Mouse (Mus musculus): ENCODE data around the gene Mrs2. TPM values are rescaled to one million over a fixed set of nuclear protein-coding genes. Genes with fewer than 3 reads are reported as not detected.

Mrs2 gene
- polyA plus RNA-seq, 1 experiment from 2014 or later, result 14.9 TPM

GRCm38 (mm10) chr13:24965130-24965845, 54.9 kb downstream of the Mrs2 start:
- H3K27ac ChIP-seq (ENCODE audit: low read length), result peak overlapping the region; percentile 53; the same call in 1 of the 2 replicates
- no peaks in the 10 kb centered on the region for H3K36me3 ChIP-seq (ENCODE audit: control insufficient read depth, insufficient read depth, low read length)
- H3K4me2 ChIP-seq (ENCODE audit: low read length), result peak overlapping the region; percentile 52
- ATAC-seq, result peak; percentile 66
- H3K4me3 ChIP-seq (ENCODE audit: low read depth, low read length), result peak overlapping the region; percentile 33
- H3K9me3 ChIP-seq (replicated peaks; ENCODE audit: control insufficient read depth, low read length, poor library complexity, severe bottlenecking), result no peaks in the 10 kb centered on the region
- H3K27me3 ChIP-seq (ENCODE audit: control insufficient read depth, insufficient read depth, low read depth, low read length), result no peaks in the 10 kb centered on the region
- WGBS, result 21% methylated on average over 15 of the region's 15 CpGs
- peaks cover 4% of the 10 kb centered on the region; the same call in 1 of the 2 replicates for H3K4me1 ChIP-seq (ENCODE audit: control insufficient read depth, insufficient read depth, low read length)
- peak overlapping the region; percentile 35 for H3K9ac ChIP-seq (ENCODE audit: low read depth, low read length)

DNA sequence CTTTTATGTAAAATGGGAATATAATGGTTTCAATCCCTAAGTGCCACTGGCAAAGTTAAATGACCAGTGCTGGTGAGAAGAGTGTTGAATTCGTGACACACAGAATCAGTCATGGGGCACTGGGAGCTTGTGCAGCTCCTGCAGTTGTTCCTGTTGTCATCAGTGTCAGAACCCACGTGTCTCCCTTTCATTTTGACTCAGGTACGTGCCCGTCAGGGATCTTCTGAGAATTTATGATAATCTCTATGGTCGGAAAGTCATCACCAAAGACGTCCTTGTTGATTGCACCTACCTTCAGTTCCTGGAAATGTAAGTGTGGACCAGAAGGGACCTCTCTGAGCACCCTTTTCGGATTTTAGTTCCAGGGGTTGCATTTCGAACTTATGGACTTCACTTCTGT, 58.1 kb downstream of the Mrs2 start:
- Histone ChIP-seq H3K4me2 (ENCODE audit: low read length) (no peak overlapping the region), H3K27ac (ENCODE audit: low read length) (no peak overlapping the region), H3K4me3 (ENCODE audit: low read depth, low read length) (no peak overlapping the region), H3K27me3 (ENCODE audit: control insufficient read depth, insufficient read depth, low read depth, low read length) (no peaks in the 10 kb centered on the region), H3K36me3 (ENCODE audit: control insufficient read depth, insufficient read depth, low read length) (no peaks in the 10 kb centered on the region), H3K9ac (ENCODE audit: low read depth, low read length) (no peak overlapping the region), H3K4me1 (ENCODE audit: control insufficient read depth, insufficient read depth, low read length) (peaks cover 4% of the 10 kb centered on the region; the same call in 1 of the 2 replicates), H3K9me3 (replicated peaks; ENCODE audit: control insufficient read depth, low read length, poor library complexity, severe bottlenecking) (no peaks in the 10 kb centered on the region)
- 86% methylated on average over 8 of the region's 8 CpGs for WGBS
- no peak for ATAC-seq

GRCm38 (mm10) chr13:24960084-24960483, 60.1 kb downstream of the Mrs2 start:
- Histone ChIP-seq H3K9me3 (replicated peaks; ENCODE audit: control insufficient read depth, low read length, poor library complexity, severe bottlenecking) (no peaks in the 10 kb centered on the region), H3K4me2 (ENCODE audit: low read length) (no peak overlapping the region), H3K36me3 (ENCODE audit: control insufficient read depth, insufficient read depth, low read length) (no peaks in the 10 kb centered on the region), H3K9ac (ENCODE audit: low read depth, low read length) (no peak overlapping the region), H3K4me3 (ENCODE audit: low read depth, low read length) (no peak overlapping the region), H3K27me3 (ENCODE audit: control insufficient read depth, insufficient read depth, low read depth, low read length) (no peaks in the 10 kb centered on the region), H3K27ac (ENCODE audit: low read length) (no peak overlapping the region), H3K4me1 (ENCODE audit: control insufficient read depth, insufficient read depth, low read length) (no peaks in the 10 kb centered on the region)
- WGBS, result 86% methylated on average over 3 of the region's 3 CpGs
- ATAC-seq, result no peak

DNA sequence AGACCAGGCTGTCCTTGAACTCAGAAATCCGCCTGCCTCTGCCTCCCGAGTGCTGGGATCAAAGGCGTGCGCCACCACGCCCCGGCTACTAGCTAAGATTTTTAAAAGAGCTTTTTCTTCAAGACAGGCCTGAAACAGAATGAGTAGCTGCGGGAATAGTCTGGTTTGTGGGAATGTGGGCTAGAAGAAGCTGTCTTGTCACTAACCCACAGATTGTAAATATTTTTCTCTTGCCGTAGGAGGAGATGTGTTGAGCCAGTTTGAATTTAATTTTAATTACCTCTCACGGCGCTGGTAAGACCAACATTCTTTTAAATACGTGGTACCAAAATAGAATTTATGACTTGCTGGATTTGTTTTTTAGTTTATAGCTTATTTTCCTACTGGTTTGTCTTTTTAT, 61.5 kb downstream of the Mrs2 start:
- WGBS, result 92% methylated on average over 11 of the region's 11 CpGs
- Histone ChIP-seq H3K4me1 (ENCODE audit: control insufficient read depth, insufficient read depth, low read length) (no peaks in the 10 kb centered on the region), H3K4me3 (ENCODE audit: low read depth, low read length) (no peak overlapping the region), H3K27ac (ENCODE audit: low read length) (no peak overlapping the region), H3K9me3 (replicated peaks; ENCODE audit: control insufficient read depth, low read length, poor library complexity, severe bottlenecking) (no peaks in the 10 kb centered on the region), H3K4me2 (ENCODE audit: low read length) (no peak overlapping the region), H3K36me3 (ENCODE audit: control insufficient read depth, insufficient read depth, low read length) (no peaks in the 10 kb centered on the region), H3K9ac (ENCODE audit: low read depth, low read length) (no peak overlapping the region), H3K27me3 (ENCODE audit: control insufficient read depth, insufficient read depth, low read depth, low read length) (no peaks in the 10 kb centered on the region)
- ATAC-seq, result no peak

DNA sequence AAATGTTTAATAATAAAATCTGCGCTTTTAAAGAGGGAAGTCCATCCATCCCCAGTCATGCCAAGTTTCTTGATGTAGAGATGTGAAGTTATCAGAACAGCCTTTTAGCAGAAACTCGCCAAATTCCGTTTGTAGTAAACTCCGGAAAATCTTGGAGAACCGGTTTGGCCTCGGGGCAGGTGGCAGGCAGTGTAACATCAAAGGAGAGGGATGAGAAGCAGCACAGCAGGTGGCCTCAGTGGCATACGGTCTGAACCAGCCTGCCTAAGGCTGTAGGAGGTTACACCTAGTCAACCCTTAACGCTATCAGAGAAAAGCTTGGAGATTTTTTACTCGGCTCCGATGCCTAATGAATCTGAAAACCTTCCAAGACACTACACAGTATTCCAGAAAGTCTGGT, 64.7 kb downstream of the Mrs2 start:
- Histone ChIP-seq H3K36me3 (ENCODE audit: control insufficient read depth, insufficient read depth, low read length) (no peaks in the 10 kb centered on the region), H3K9ac (ENCODE audit: low read depth, low read length) (no peak overlapping the region), H3K4me1 (ENCODE audit: control insufficient read depth, insufficient read depth, low read length) (no peaks in the 10 kb centered on the region), H3K9me3 (replicated peaks; ENCODE audit: control insufficient read depth, low read length, poor library complexity, severe bottlenecking) (no peaks in the 10 kb centered on the region), H3K27ac (ENCODE audit: low read length) (no peak overlapping the region), H3K4me2 (ENCODE audit: low read length) (no peak overlapping the region), H3K27me3 (ENCODE audit: control insufficient read depth, insufficient read depth, low read depth, low read length) (no peaks in the 10 kb centered on the region), H3K4me3 (ENCODE audit: low read depth, low read length) (no peak overlapping the region)
- no peak for ATAC-seq
- WGBS, result 22% methylated on average over 10 of the region's 10 CpGs

GRCm38 (mm10) chr13:24955091-24955490, 65.1 kb downstream of the Mrs2 start:
- no peak overlapping the region for H3K9ac ChIP-seq (ENCODE audit: low read depth, low read length)
- WGBS, result 64% methylated on average over 11 of the region's 11 CpGs
- H3K4me2 ChIP-seq (ENCODE audit: low read length), result no peak overlapping the region
- no peaks in the 10 kb centered on the region for H3K27me3 ChIP-seq (ENCODE audit: control insufficient read depth, insufficient read depth, low read depth, low read length)
- H3K4me3 ChIP-seq (ENCODE audit: low read depth, low read length), result no peak overlapping the region
- no peaks in the 10 kb centered on the region for H3K9me3 ChIP-seq (replicated peaks; ENCODE audit: control insufficient read depth, low read length, poor library complexity, severe bottlenecking)
- no peak overlapping the region for H3K27ac ChIP-seq (ENCODE audit: low read length)
- no peaks in the 10 kb centered on the region for H3K36me3 ChIP-seq (ENCODE audit: control insufficient read depth, insufficient read depth, low read length)
- ATAC-seq, result no peak
- no peaks in the 10 kb centered on the region for H3K4me1 ChIP-seq (ENCODE audit: control insufficient read depth, insufficient read depth, low read length)

DNA sequence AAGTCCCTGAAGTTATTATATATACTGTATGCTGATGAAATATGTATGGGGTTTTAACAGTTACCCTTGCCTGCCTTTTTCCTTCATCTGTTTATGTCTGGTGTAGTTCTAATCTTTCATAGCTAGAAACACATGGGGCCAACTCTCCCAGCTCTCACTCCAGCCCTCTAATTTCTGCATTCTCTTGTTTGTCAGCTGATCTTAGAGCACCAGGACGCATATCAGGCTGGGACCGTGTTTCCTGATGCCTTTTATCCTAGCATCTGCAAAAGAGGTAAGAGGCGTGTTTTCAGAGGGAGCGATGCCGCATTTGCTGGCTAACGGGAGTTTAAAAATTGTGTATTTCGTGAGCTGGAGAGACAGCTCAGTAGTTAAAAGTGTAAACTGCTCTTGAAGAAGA, 67.5 kb downstream of the Mrs2 start:
- H3K36me3 ChIP-seq (ENCODE audit: control insufficient read depth, insufficient read depth, low read length), result no peaks in the 10 kb centered on the region
- H3K9ac ChIP-seq (ENCODE audit: low read depth, low read length), result no peak overlapping the region
- WGBS, result 81% methylated on average over 7 of the region's 7 CpGs
- no peak for ATAC-seq
- H3K27ac ChIP-seq (ENCODE audit: low read length), result no peak overlapping the region
- no peak overlapping the region for H3K4me3 ChIP-seq (ENCODE audit: low read depth, low read length)
- H3K27me3 ChIP-seq (ENCODE audit: control insufficient read depth, insufficient read depth, low read depth, low read length), result no peaks in the 10 kb centered on the region
- H3K4me2 ChIP-seq (ENCODE audit: low read length), result no peak overlapping the region
- no peaks in the 10 kb centered on the region for H3K4me1 ChIP-seq (ENCODE audit: control insufficient read depth, insufficient read depth, low read length)
- no peaks in the 10 kb centered on the region for H3K9me3 ChIP-seq (replicated peaks; ENCODE audit: control insufficient read depth, low read length, poor library complexity, severe bottlenecking)

DNA sequence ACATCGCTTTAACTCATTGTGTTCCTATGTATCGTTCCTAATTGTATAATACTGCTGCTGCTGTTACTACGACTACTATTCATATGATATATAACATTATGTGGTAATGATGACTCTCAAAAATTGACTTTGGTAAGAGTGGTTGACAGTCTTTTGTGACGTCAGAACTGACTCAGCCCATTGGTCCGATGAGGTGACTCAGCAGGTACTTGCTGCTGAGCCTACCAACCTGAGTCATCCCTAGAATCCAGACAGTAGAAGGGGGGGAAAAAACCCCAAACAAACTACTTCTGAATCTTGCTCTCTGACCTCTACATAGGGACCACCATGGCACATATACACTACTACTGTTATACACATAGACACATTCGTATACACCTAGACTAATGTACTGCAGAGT, 71.3 kb downstream of the Mrs2 start:
- no peak for ATAC-seq
- no peaks in the 10 kb centered on the region for H3K27me3 ChIP-seq (ENCODE audit: control insufficient read depth, insufficient read depth, low read depth, low read length)
- no peak overlapping the region for H3K4me2 ChIP-seq (ENCODE audit: low read length)
- WGBS, result 93% methylated on average over 6 of the region's 6 CpGs
- no peak overlapping the region for H3K9ac ChIP-seq (ENCODE audit: low read depth, low read length)
- no peak overlapping the region for H3K27ac ChIP-seq (ENCODE audit: low read length)
- no peaks in the 10 kb centered on the region for H3K9me3 ChIP-seq (replicated peaks; ENCODE audit: control insufficient read depth, low read length, poor library complexity, severe bottlenecking)
- no peaks in the 10 kb centered on the region for H3K36me3 ChIP-seq (ENCODE audit: control insufficient read depth, insufficient read depth, low read length)
- H3K4me3 ChIP-seq (ENCODE audit: low read depth, low read length), result no peak overlapping the region
- no peaks in the 10 kb centered on the region for H3K4me1 ChIP-seq (ENCODE audit: control insufficient read depth, insufficient read depth, low read length)

DNA sequence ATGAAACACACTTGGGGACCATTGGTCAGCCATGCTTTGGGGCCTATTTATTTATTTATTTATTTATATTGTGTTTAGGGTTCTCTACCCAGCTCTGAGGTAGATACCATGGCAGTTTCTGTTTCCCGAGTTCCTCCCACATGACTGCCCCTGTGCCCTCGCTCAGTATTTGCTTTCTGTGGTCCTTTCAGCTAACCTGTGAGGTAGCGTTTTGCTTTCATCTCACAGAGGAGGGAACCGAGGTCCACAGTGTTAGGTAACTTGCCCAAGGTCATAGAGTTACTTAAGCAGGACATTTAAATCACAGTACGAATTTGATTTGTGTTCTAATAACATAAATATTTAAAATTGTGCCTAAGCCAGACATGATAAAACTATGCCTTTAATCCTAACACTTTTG, 73.0 kb downstream of the Mrs2 start:
- no peak for ATAC-seq
- Histone ChIP-seq H3K27me3 (ENCODE audit: control insufficient read depth, insufficient read depth, low read depth, low read length) (no peaks in the 10 kb centered on the region), H3K9ac (ENCODE audit: low read depth, low read length) (no peak overlapping the region), H3K4me1 (ENCODE audit: control insufficient read depth, insufficient read depth, low read length) (no peaks in the 10 kb centered on the region), H3K4me3 (ENCODE audit: low read depth, low read length) (no peak overlapping the region), H3K9me3 (replicated peaks; ENCODE audit: control insufficient read depth, low read length, poor library complexity, severe bottlenecking) (no peaks in the 10 kb centered on the region), H3K27ac (ENCODE audit: low read length) (no peak overlapping the region), H3K4me2 (ENCODE audit: low read length) (no peak overlapping the region), H3K36me3 (ENCODE audit: control insufficient read depth, insufficient read depth, low read length) (no peaks in the 10 kb centered on the region)
- 92% methylated on average over 5 of the region's 5 CpGs for WGBS
